Mouse (Mus musculus) heart, embryonic 10.5 days (tissue): ENCODE results near the gene Fam57b. TPM values are rescaled to one million over a fixed set of nuclear protein-coding genes. Genes with fewer than 3 reads are reported as not detected.
A peak's percentile ranks its signal among the peaks of the same experiment; 100 is the strongest.

Source experiments
- DNase-seq: peaks from one replicate; pipeline ENCODE4 v3.0.0-alpha.2; 2017; ENCODE audit warnings: low spot score
- H3K27ac ChIP-seq: fragments of 300-500 bp; sonication (generic); 2 replicates; pipeline ENCODE4 v1.5.1; 2016; ENCODE audit warnings: mild to moderate bottlenecking
- H3K27me3 ChIP-seq: fragments of 300-500 bp; sonication (generic); 2 replicates; pipeline ENCODE4 v1.6.1; 2016; ENCODE audit warnings: mild to moderate bottlenecking; ENCODE audit not compliant: poor library complexity, insufficient read depth, severe bottlenecking
- H3K36me3 ChIP-seq: fragments of 300-500 bp; sonication (generic); 2 replicates; pipeline ENCODE4 v1.6.1; 2016; ENCODE audit warnings: mild to moderate bottlenecking, moderate library complexity
- H3K4me1 ChIP-seq: fragments of 300-500 bp; sonication (generic); 2 replicates; pipeline ENCODE4 v1.6.1; 2016; ENCODE audit warnings: mild to moderate bottlenecking
- H3K4me3 ChIP-seq: fragments of 300-500 bp; sonication (generic); 2 replicates; pipeline ENCODE4 v1.5.1; 2016; ENCODE audit warnings: mild to moderate bottlenecking, moderate library complexity
- H3K9me3 ChIP-seq: fragments of 300-500 bp; sonication (generic); 2 replicates; pipeline ENCODE4 v1.6.1; 2016; ENCODE audit warnings: mild to moderate bottlenecking, moderate library complexity
- WGBS: fragments of 180-500 bp; shearing (Covaris S2); methylation state at CpG from one replicate; pipeline ENCODE4 v1.1.7; 2016; 5-methylcytosine and 5-hydroxymethylcytosine counted together
- polyA plus RNA-seq: library from polyadenylated mRNA; unstranded; fragments of >200 nt; fragmentation: Nextera tagmentation; extraction: Ambion mirVana; gene quantifications from 2 replicates; pipeline ENCODE4 v1.2.1, GENCODE M21; 2016

The Fam57b gene
- polyA plus RNA-seq, 1 experiment from 2014 or later, result 0.38 TPM

GRCm38 (mm10) chr7:126780971-126781635, 16.4 kb upstream of the Fam57b start, which contains the start of gene Tbx6:
Gene Tbx6, plus strand, starts transcription at chr7:126781483.
- WGBS, result 7% methylated on average over 22 of the region's 22 CpGs
- Histone ChIP-seq H3K4me1 (peaks cover 61% of the 10 kb centered on the region), H3K9me3 (no peaks in the 10 kb centered on the region), H3K36me3 (peaks cover 35% of the 10 kb centered on the region), H3K27ac (peak within 1 kb of the TSS; percentile 76), H3K4me3 (peak within 1 kb of the TSS; percentile 63), H3K27me3 (no peaks in the 10 kb centered on the region)
- DNase-seq, result no peak

GRCm38 (mm10) chr7:126781661-126782370, 15.7 kb upstream of the Fam57b start:
- H3K9me3 ChIP-seq, result no peaks in the 10 kb centered on the region
- H3K27ac ChIP-seq, result peak overlapping the region; percentile 76
- DNase-seq, result no peak
- peaks cover 55% of the 10 kb centered on the region for H3K4me1 ChIP-seq
- WGBS, result 31% methylated on average over 11 of the region's 11 CpGs
- no peaks in the 10 kb centered on the region for H3K27me3 ChIP-seq
- H3K4me3 ChIP-seq, result peak overlapping the region; percentile 63
- peaks cover 42% of the 10 kb centered on the region for H3K36me3 ChIP-seq

GRCm38 (mm10) chr7:126782693-126783092, 14.8 kb upstream of the Fam57b start:
- no peak overlapping the region for H3K27ac ChIP-seq
- no peak overlapping the region for H3K4me3 ChIP-seq
- WGBS, result 81% methylated on average over 13 of the region's 13 CpGs
- H3K4me1 ChIP-seq, result peaks cover 46% of the 10 kb centered on the region
- H3K9me3 ChIP-seq, result no peaks in the 10 kb centered on the region
- H3K36me3 ChIP-seq, result peaks cover 50% of the 10 kb centered on the region
- H3K27me3 ChIP-seq, result no peaks in the 10 kb centered on the region
- DNase-seq, result no peak

- Histone ChIP-seq H3K27ac (no peak overlapping the region), H3K27me3 (no peaks in the 10 kb centered on the region), H3K36me3 (peaks cover 62% of the 10 kb centered on the region), H3K4me1 (peaks cover 40% of the 10 kb centered on the region), H3K4me3 (no peak overlapping the region), H3K9me3 (no peaks in the 10 kb centered on the region)
- 82% methylated on average over 7 of the region's 7 CpGs for WGBS
- peak; percentile 73 for DNase-seq
These were observed 13.0 kb upstream of the Fam57b start for GRCm38 (mm10) chr7:126784469-126784868.

GRCm38 (mm10) chr7:126785056-126785455, 12.4 kb upstream of the Fam57b start:
- 72% methylated on average over 4 of the region's 4 CpGs for WGBS
- H3K9me3 ChIP-seq, result no peaks in the 10 kb centered on the region
- H3K4me3 ChIP-seq, result no peak overlapping the region
- no peaks in the 10 kb centered on the region for H3K27me3 ChIP-seq
- no peak overlapping the region for H3K27ac ChIP-seq
- DNase-seq, result no peak
- H3K36me3 ChIP-seq, result peaks cover 68% of the 10 kb centered on the region
- H3K4me1 ChIP-seq, result peaks cover 34% of the 10 kb centered on the region

GRCm38 (mm10) chr7:126786142-126786541, 11.3 kb upstream of the Fam57b start:
- Histone ChIP-seq H3K27ac (no peak overlapping the region), H3K9me3 (no peaks in the 10 kb centered on the region), H3K4me1 (peaks cover 34% of the 10 kb centered on the region), H3K4me3 (no peak overlapping the region), H3K36me3 (peaks cover 75% of the 10 kb centered on the region), H3K27me3 (no peaks in the 10 kb centered on the region)
- DNase-seq, result no peak
- WGBS, result 89% methylated on average over 14 of the region's 14 CpGs

- Histone ChIP-seq H3K4me3 (no peak overlapping the region), H3K27me3 (no peaks in the 10 kb centered on the region), H3K9me3 (no peaks in the 10 kb centered on the region), H3K36me3 (peaks cover 69% of the 10 kb centered on the region), H3K27ac (no peak overlapping the region), H3K4me1 (peaks cover 23% of the 10 kb centered on the region)
- 92% methylated on average over 4 of the region's 4 CpGs for WGBS
- DNase-seq, result no peak
These were observed 8.3 kb upstream of the Fam57b start for GRCm38 (mm10) chr7:126789141-126789540.

- DNase-seq, result peak; percentile 99
- no peaks in the 10 kb centered on the region for H3K27me3 ChIP-seq
- H3K9me3 ChIP-seq, result no peaks in the 10 kb centered on the region
- peaks cover 37% of the 10 kb centered on the region for H3K4me1 ChIP-seq
- peak within 1 kb of the TSS; percentile 97 for H3K27ac ChIP-seq
- H3K36me3 ChIP-seq, result peaks cover 70% of the 10 kb centered on the region
- H3K4me3 ChIP-seq, result peak within 1 kb of the TSS; percentile 95
- under 1% methylated on average over 75 of the region's 83 CpGs for WGBS
These were observed 5.4 kb upstream of the Fam57b start, which contains the start of gene Ppp4c for GRCm38 (mm10) chr7:126791851-126792720. Gene Ppp4c, minus strand, starts transcription at chr7:126792496.

GRCm38 (mm10) chr7:126792721-126793443, 4.6 kb upstream of the Fam57b start:
- WGBS, result 19% methylated on average over 11 of the region's 11 CpGs
- peaks cover 70% of the 10 kb centered on the region for H3K36me3 ChIP-seq
- H3K4me1 ChIP-seq, result peaks cover 45% of the 10 kb centered on the region

GRCm38 (mm10) chr7:126793456-126794270, 3.8 kb upstream of the Fam57b start:
- Histone ChIP-seq H3K4me1 (peaks cover 48% of the 10 kb centered on the region), H3K27ac (no peak overlapping the region), H3K4me3 (peak overlapping the region; percentile 95), H3K27me3 (no peaks in the 10 kb centered on the region), H3K36me3 (peaks cover 65% of the 10 kb centered on the region), H3K9me3 (no peaks in the 10 kb centered on the region)
- no peak for DNase-seq
- WGBS, result 70% methylated on average over 4 of the region's 4 CpGs

More at GRCm38 (mm10) chr7:126792721-126793443, 4.6 kb upstream of the Fam57b start:
- Histone ChIP-seq H3K9me3 (no peaks in the 10 kb centered on the region), H3K27ac (peak overlapping the region; percentile 97), H3K27me3 (no peaks in the 10 kb centered on the region), H3K4me3 (peak overlapping the region; percentile 95)
- no peak for DNase-seq

- no peak overlapping the region for H3K27ac ChIP-seq
- peaks cover 48% of the 10 kb centered on the region for H3K4me1 ChIP-seq
- H3K36me3 ChIP-seq, result peaks cover 59% of the 10 kb centered on the region
- DNase-seq, result no peak
- H3K4me3 ChIP-seq, result no peak overlapping the region
- no peaks in the 10 kb centered on the region for H3K27me3 ChIP-seq
- no peaks in the 10 kb centered on the region for H3K9me3 ChIP-seq
- WGBS, result 57% methylated on average over 4 of the region's 4 CpGs
These were observed 3.2 kb upstream of the Fam57b start for GRCm38 (mm10) chr7:126794271-126794605.
